Mouse (Mus musculus) heart, adult 2 months (tissue): ENCODE measurements around the gene Gfi1b. TPM values are rescaled to one million over a fixed set of nuclear protein-coding genes. Genes with fewer than 3 reads are reported as not detected.
A peak's percentile ranks its signal among the peaks of the same experiment; 100 is the strongest.

Source experiments
- DNase-seq, 2 experiments: peaks; one replicate each; pipeline ENCODE4 v3.0.0; 2021
- H3K27ac ChIP-seq: fragments of 200-600 bp; 2 replicates; pipeline ENCODE4 v1.8.1; 2022
- H3K27me3 ChIP-seq: fragments of 200-500 bp; 2 replicates; pipeline ENCODE4 v1.6.1; 2012; ENCODE audit warnings: mild to moderate bottlenecking, low read length, inconsistent platforms, mixed read lengths; ENCODE audit not compliant: control insufficient read depth, insufficient read depth
- H3K36me3 ChIP-seq: fragments of 200-500 bp; 2 replicates; pipeline ENCODE4 v1.6.1; 2012; ENCODE audit warnings: low read length, inconsistent platforms; ENCODE audit not compliant: control insufficient read depth, insufficient read depth
- H3K4me1 ChIP-seq: fragments of 200-500 bp; 2 replicates; pipeline ENCODE4 v1.6.1; 2011; ENCODE audit warnings: low read length; ENCODE audit not compliant: control insufficient read depth, insufficient read depth
- H3K4me3 ChIP-seq: fragments of 200-600 bp; 2 replicates; pipeline ENCODE4 v1.8.1; 2022
- H3K79me2 ChIP-seq: fragments of 200-500 bp; replicated peaks from 2 replicates; pipeline ENCODE4 v1.6.1; 2012; ENCODE audit warnings: mild to moderate bottlenecking, inconsistent platforms, low read length, moderate library complexity, mixed read lengths; ENCODE audit not compliant: control insufficient read depth, insufficient read depth
- H3K9ac ChIP-seq: fragments of 200-500 bp; 2 replicates; pipeline ENCODE4 v1.6.1; 2012; ENCODE audit warnings: low read depth, mild to moderate bottlenecking, control low read depth, inconsistent platforms, low read length, mixed read lengths
- CTCF ChIP-seq: fragments of 200-600 bp; IDR thresholded peaks from 2 replicates; pipeline ENCODE4 v1.8.1; 2022; ENCODE audit warnings: antibody characterized with exemption, mild to moderate bottlenecking, moderate library complexity
- EP300 ChIP-seq: fragments of 200-500 bp; IDR thresholded peaks from 2 replicates; pipeline ENCODE4 v1.6.1; 2011; ENCODE audit warnings: low read depth, low read length, control low read depth; ENCODE audit not compliant: insufficient read depth
- POLR2A ChIP-seq: fragments of 200-500 bp; IDR thresholded peaks from 2 replicates; pipeline ENCODE4 v1.6.1; 2011; ENCODE audit warnings: mild to moderate bottlenecking, low read depth, low read length, control low read depth; ENCODE audit not compliant: insufficient read depth
- WGBS: fragments of 180-500 bp; shearing (Covaris S2); methylation state at CpG from one replicate; pipeline ENCODE4 v1.1.7; 2018; 5-methylcytosine and 5-hydroxymethylcytosine counted together
- intact Hi-C: fragments of 180-260 bp; cut with DNase I; formaldehyde crosslinking; loops from one replicate; pipeline ENCODE4 v1.15.1; 2025
- long read RNA-seq: library from polyadenylated mRNA; stranded (forward); transcript quantifications from one replicate; pipeline ENCODE4 v2.0.0, GENCODE M21; 2021
- polyA plus RNA-seq: library from polyadenylated mRNA; depleted of rRNA; stranded (reverse); fragments of >200 nt; gene quantifications from 2 replicates; pipeline ENCODE4 v1.2.3, GENCODE M21; 2012; rRNA removed
- total RNA-seq, 2 experiments: library from RNA; stranded (reverse); gene quantifications; 2 replicates each; pipeline ENCODE4 v1.2.3; 2021

Gene Gfi1b
- total RNA-seq (not detected), polyA plus RNA-seq (0.12 TPM in 2 replicates)
- long read RNA-seq, result 0 reads

GRCm38 (mm10) chr2:28621664-28622171 lies at the start of gene Gfi1b:
Gfi1b (minus strand) TSS chr2:28621982.
- Histone ChIP-seq H3K36me3 (no peaks in the 10 kb centered on the region), H3K4me1 (no peaks in the 10 kb centered on the region), H3K27me3 (no peaks in the 10 kb centered on the region; the same call in 1 of the 2 replicates), H3K4me3 (no peak within 1 kb of the TSS), H3K79me2 (no peaks in the 10 kb centered on the region), H3K27ac (no peak within 1 kb of the TSS), H3K9ac (no peak within 1 kb of the TSS)
- DNase-seq, result peak in 1 of 2 experiments; percentile 35
- TF ChIP-seq POLR2A (no peak), CTCF (no peak), EP300 (no peak)
- intact Hi-C loops, result loop anchor here (1.0 kb wide), 1 partner anchor 28 kb away; no protein-coding TSS in a partner anchor
- 6% methylated on average over 16 of the region's 16 CpGs for WGBS

- Histone ChIP-seq H3K36me3 (peaks cover 2% of the 10 kb centered on the region; the same call in 1 of the 2 replicates), H3K9ac (no peak overlapping the region), H3K4me1 (no peaks in the 10 kb centered on the region), H3K27me3 (no peaks in the 10 kb centered on the region), H3K4me3 (no peak overlapping the region), H3K27ac (no peak overlapping the region), H3K79me2 (no peaks in the 10 kb centered on the region)
- TF ChIP-seq EP300, result no peak
- no peak for TF ChIP-seq CTCF
- intact Hi-C loops, result no loop called here
- no peak for DNase-seq
- 70% methylated on average over 2 of the region's 2 CpGs for WGBS
These were observed 49.7 kb upstream of the Gfi1b start for GRCm38 (mm10) chr2:28671438-28671837.

GRCm38 (mm10) chr2:28665818-28666217 lies 44.0 kb upstream of the Gfi1b start:
- no peak for DNase-seq
- Histone ChIP-seq H3K36me3 (no peaks in the 10 kb centered on the region), H3K27ac (no peak overlapping the region), H3K4me3 (no peak overlapping the region), H3K4me1 (no peaks in the 10 kb centered on the region), H3K27me3 (no peaks in the 10 kb centered on the region), H3K79me2 (no peaks in the 10 kb centered on the region), H3K9ac (no peak overlapping the region)
- intact Hi-C loops, result no loop called here
- 83% methylated on average over 3 of the region's 3 CpGs for WGBS
- TF ChIP-seq CTCF (no peak), POLR2A (no peak), EP300 (no peak)

GRCm38 (mm10) chr2:28662891-28663290 lies 41.1 kb upstream of the Gfi1b start:
- DNase-seq, result no peak
- Histone ChIP-seq H3K4me1 (no peaks in the 10 kb centered on the region), H3K9ac (no peak overlapping the region), H3K4me3 (no peak overlapping the region), H3K36me3 (no peaks in the 10 kb centered on the region), H3K79me2 (no peaks in the 10 kb centered on the region), H3K27ac (no peak overlapping the region), H3K27me3 (no peaks in the 10 kb centered on the region)
- intact Hi-C loops, result no loop called here
- TF ChIP-seq POLR2A, result no peak
- TF ChIP-seq EP300, result no peak
- no peak for TF ChIP-seq CTCF
- WGBS, result 94% methylated on average over 3 of the region's 3 CpGs

GRCm38 (mm10) chr2:28656216-28656615 lies 34.4 kb upstream of the Gfi1b start:
- Histone ChIP-seq H3K27ac (no peak overlapping the region), H3K27me3 (no peaks in the 10 kb centered on the region), H3K4me1 (no peaks in the 10 kb centered on the region), H3K36me3 (no peaks in the 10 kb centered on the region), H3K79me2 (peaks cover 4% of the 10 kb centered on the region; the same call in 1 of the 2 replicates), H3K9ac (no peak overlapping the region), H3K4me3 (no peak overlapping the region)
- TF ChIP-seq POLR2A, result no peak
- TF ChIP-seq EP300, result no peak
- TF ChIP-seq CTCF, result no peak
- DNase-seq, result no peak
- WGBS, result 77% methylated on average over 8 of the region's 8 CpGs
- intact Hi-C loops, result no loop called here

- intact Hi-C loops, result no loop called here
- 69% methylated on average over 2 of the region's 2 CpGs for WGBS
- Histone ChIP-seq H3K4me1 (peaks cover 3% of the 10 kb centered on the region), H3K27ac (no peak overlapping the region), H3K36me3 (no peaks in the 10 kb centered on the region), H3K79me2 (peaks cover 7% of the 10 kb centered on the region; the same call in 1 of the 2 replicates), H3K4me3 (no peak overlapping the region), H3K27me3 (no peaks in the 10 kb centered on the region), H3K9ac (no peak overlapping the region)
- no peak for DNase-seq
- no peak for TF ChIP-seq POLR2A
- no peak for TF ChIP-seq EP300
- peak; percentile 60 for TF ChIP-seq CTCF
These were observed 32.5 kb upstream of the Gfi1b start for GRCm38 (mm10) chr2:28654295-28654694.
